Mouse (Mus musculus): ENCODE measurements around the gene Klhl7. TPM values are rescaled to one million over a fixed set of nuclear protein-coding genes. Genes with fewer than 3 reads are reported as not detected.

Gene Klhl7
- total and polyA plus RNA-seq, 3 experiments, result 1.9 to 29.9 (median 27.5) TPM

GRCm38 (mm10) chr5:24172092-24172491, 71.7 kb downstream of the Klhl7 start:
- ATAC-seq (ENCODE audit: extremely low read depth, insufficient number of reproducible peaks, low FRiP score, poor library complexity, severe bottlenecking) (no peak), DNase-seq (ENCODE audit: low spot score) (no peak)
- Histone ChIP-seq H3K9me3 (replicated peaks) (no peaks in the 10 kb centered on the region), H3K27me3 (ENCODE audit: insufficient read depth, low read length) (no peaks in the 10 kb centered on the region), H3K4me1 (ENCODE audit: insufficient read depth, low read depth, low read length) (no peaks in the 10 kb centered on the region), H3K4me3 (ENCODE audit: low read depth, low read length) (no peak overlapping the region), H3K36me3 (replicated peaks) (peaks cover 75% of the 10 kb centered on the region)
- TF ChIP-seq GATA1 (IDR thresholded peaks at IDR 0.05; ENCODE audit: borderline replicate concordance, low read length) (no peak), CTCF (IDR thresholded peaks at IDR 0.05; ENCODE audit: low read depth, low read length) (no peak), POLR2AphosphoS5 (IDR thresholded peaks at IDR 0.05; ENCODE audit: insufficient replicate concordance, low read depth, low read length) (no peak), TAL1 (conservative IDR thresholded peaks at IDR 0.05; ENCODE audit: low read depth, low read length) (no peak), GATA2 (IDR thresholded peaks at IDR 0.05; ENCODE audit: borderline replicate concordance, low read depth, low read length) (no peak)

- peaks cover 6% of the 10 kb centered on the region for H3K9me3 ChIP-seq (replicated peaks)
- no peak for TF ChIP-seq CTCF (IDR thresholded peaks at IDR 0.05; ENCODE audit: low read depth, low read length)
- TF ChIP-seq TAL1 (conservative IDR thresholded peaks at IDR 0.05; ENCODE audit: low read depth, low read length), result no peak
- DNase-seq (ENCODE audit: low spot score) (no peak), ATAC-seq (ENCODE audit: extremely low read depth, insufficient number of reproducible peaks, low FRiP score, poor library complexity, severe bottlenecking) (no peak)
- peaks cover 64% of the 10 kb centered on the region for H3K36me3 ChIP-seq (replicated peaks)
- H3K27me3 ChIP-seq (ENCODE audit: insufficient read depth, low read length), result no peaks in the 10 kb centered on the region
- no peaks in the 10 kb centered on the region for H3K4me1 ChIP-seq (ENCODE audit: insufficient read depth, low read depth, low read length)
- H3K4me3 ChIP-seq (ENCODE audit: low read depth, low read length), result no peak overlapping the region
Measured at GRCm38 (mm10) chr5:24181514-24182295, 81.3 kb downstream of the Klhl7 start.

- DNase-seq (ENCODE audit: low spot score) (no peak), ATAC-seq (ENCODE audit: extremely low read depth, insufficient number of reproducible peaks, low FRiP score, poor library complexity, severe bottlenecking) (no peak)
- H3K36me3 ChIP-seq (replicated peaks), result peaks cover 58% of the 10 kb centered on the region
- H3K4me1 ChIP-seq (ENCODE audit: insufficient read depth, low read depth, low read length), result no peaks in the 10 kb centered on the region
- H3K27me3 ChIP-seq (ENCODE audit: insufficient read depth, low read length), result no peaks in the 10 kb centered on the region
- TF ChIP-seq POLR2AphosphoS5 (IDR thresholded peaks at IDR 0.05; ENCODE audit: insufficient replicate concordance, low read depth, low read length) (no peak), CTCF (IDR thresholded peaks at IDR 0.05; ENCODE audit: low read depth, low read length) (no peak), GATA2 (IDR thresholded peaks at IDR 0.05; ENCODE audit: borderline replicate concordance, low read depth, low read length) (no peak), TAL1 (conservative IDR thresholded peaks at IDR 0.05; ENCODE audit: low read depth, low read length) (no peak), GATA1 (IDR thresholded peaks at IDR 0.05; ENCODE audit: borderline replicate concordance, low read length) (no peak)
- H3K9me3 ChIP-seq (replicated peaks), result peaks cover 9% of the 10 kb centered on the region
- no peak overlapping the region for H3K4me3 ChIP-seq (ENCODE audit: low read depth, low read length)
Measured at GRCm38 (mm10) chr5:24182296-24182734, 81.9 kb downstream of the Klhl7 start.

- H3K4me3 ChIP-seq (ENCODE audit: low read depth, low read length), result no peak overlapping the region
- no peaks in the 10 kb centered on the region for H3K4me1 ChIP-seq (ENCODE audit: insufficient read depth, low read depth, low read length)
- peaks cover 50% of the 10 kb centered on the region for H3K36me3 ChIP-seq (replicated peaks)
- no peak for ATAC-seq (ENCODE audit: extremely low read depth, insufficient number of reproducible peaks, low FRiP score, poor library complexity, severe bottlenecking)
- DNase-seq (ENCODE audit: low spot score), result no peak
- peaks cover 9% of the 10 kb centered on the region for H3K9me3 ChIP-seq (replicated peaks)
- no peaks in the 10 kb centered on the region for H3K27me3 ChIP-seq (ENCODE audit: insufficient read depth, low read length)
- no peak for TF ChIP-seq CTCF (IDR thresholded peaks at IDR 0.05; ENCODE audit: low read depth, low read length)
- TF ChIP-seq GATA1 (IDR thresholded peaks at IDR 0.05; ENCODE audit: borderline replicate concordance, low read length), result no peak
- no peak for TF ChIP-seq GATA2 (IDR thresholded peaks at IDR 0.05; ENCODE audit: borderline replicate concordance, low read depth, low read length)
- no peak for TF ChIP-seq TAL1 (conservative IDR thresholded peaks at IDR 0.05; ENCODE audit: low read depth, low read length)
- no peak for TF ChIP-seq POLR2AphosphoS5 (IDR thresholded peaks at IDR 0.05; ENCODE audit: insufficient replicate concordance, low read depth, low read length)
Measured at GRCm38 (mm10) chr5:24183096-24183495, 82.7 kb downstream of the Klhl7 start.

- H3K9me3 ChIP-seq (replicated peaks), result peaks cover 9% of the 10 kb centered on the region
- no peak overlapping the region for H3K4me3 ChIP-seq (ENCODE audit: low read depth, low read length)
- ATAC-seq (ENCODE audit: extremely low read depth, insufficient number of reproducible peaks, low FRiP score, poor library complexity, severe bottlenecking), result no peak
- peaks cover 45% of the 10 kb centered on the region for H3K36me3 ChIP-seq (replicated peaks)
- DNase-seq (ENCODE audit: low spot score), result no peak
- H3K4me1 ChIP-seq (ENCODE audit: insufficient read depth, low read depth, low read length), result no peaks in the 10 kb centered on the region
- no peak for TF ChIP-seq POLR2AphosphoS5 (IDR thresholded peaks at IDR 0.05; ENCODE audit: insufficient replicate concordance, low read depth, low read length)
- no peak for TF ChIP-seq CTCF (IDR thresholded peaks at IDR 0.05; ENCODE audit: low read depth, low read length)
- TF ChIP-seq GATA1 (IDR thresholded peaks at IDR 0.05; ENCODE audit: borderline replicate concordance, low read length), result no peak
- TF ChIP-seq TAL1 (conservative IDR thresholded peaks at IDR 0.05; ENCODE audit: low read depth, low read length), result no peak
- TF ChIP-seq GATA2 (IDR thresholded peaks at IDR 0.05; ENCODE audit: borderline replicate concordance, low read depth, low read length), result no peak
- H3K27me3 ChIP-seq (ENCODE audit: insufficient read depth, low read length), result no peaks in the 10 kb centered on the region
Measured at GRCm38 (mm10) chr5:24184011-24184410, 83.6 kb downstream of the Klhl7 start.

GRCm38 (mm10) chr5:24188476-24188875, 88.1 kb downstream of the Klhl7 start:
- DNase-seq (ENCODE audit: low spot score), result no peak
- Histone ChIP-seq H3K4me3 (ENCODE audit: low read depth, low read length) (no peak overlapping the region), H3K36me3 (replicated peaks) (peaks cover 9% of the 10 kb centered on the region), H3K9me3 (replicated peaks) (peaks cover 9% of the 10 kb centered on the region), H3K4me1 (ENCODE audit: insufficient read depth, low read depth, low read length) (no peaks in the 10 kb centered on the region), H3K27me3 (ENCODE audit: insufficient read depth, low read length) (0 out of 2 replicates have a peak, but pooled peaks cover 4% of the 10 kb centered on the region)
- TF ChIP-seq GATA1 (IDR thresholded peaks at IDR 0.05; ENCODE audit: borderline replicate concordance, low read length) (no peak), CTCF (IDR thresholded peaks at IDR 0.05; ENCODE audit: low read depth, low read length) (no peak), TAL1 (conservative IDR thresholded peaks at IDR 0.05; ENCODE audit: low read depth, low read length) (no peak), GATA2 (IDR thresholded peaks at IDR 0.05; ENCODE audit: borderline replicate concordance, low read depth, low read length) (no peak), POLR2AphosphoS5 (IDR thresholded peaks at IDR 0.05; ENCODE audit: insufficient replicate concordance, low read depth, low read length) (no peak)
- no peak for ATAC-seq (ENCODE audit: extremely low read depth, insufficient number of reproducible peaks, low FRiP score, poor library complexity, severe bottlenecking)
